Mouse (Mus musculus) MEL (cell line): ENCODE results near the gene Tmem256. TPM values are rescaled to one million over a fixed set of nuclear protein-coding genes. Genes with fewer than 3 reads are reported as not detected.

Experiments used
- DNase-seq: peaks from one replicate; pipeline ENCODE4 v3.0.0; 2011; ENCODE audit warnings: low read depth, low spot score
- H3K27ac ChIP-seq: 2 replicates; pipeline ENCODE4 v1.5.1; 2012; ENCODE audit warnings: low read depth, mild to moderate bottlenecking, control low read depth, low read length, moderate library complexity; ENCODE audit not compliant: control insufficient read depth
- H3K27me3 ChIP-seq, 2 experiments: fragments of 150-350 bp in 1 of 2; sonication (generic) in 1 of 2; 2 replicates each; pipeline ENCODE4 v1.6.1; 2012; ENCODE audit warnings: low read length in 2 of 2, mild to moderate bottlenecking in 2 of 2, improper control_type of control experiment in 1 of 2, moderate library complexity in 1 of 2; ENCODE audit not compliant: insufficient read depth in 2 of 2, control insufficient read depth in 1 of 2
- H3K36me3 ChIP-seq, 2 experiments: 2 replicates each; pipeline ENCODE4 v1.6.1; 2012 to 2014; ENCODE audit warnings: low read length in 2 of 2, improper control_type of control experiment in 1 of 2, inconsistent platforms in 1 of 2, mild to moderate bottlenecking in 1 of 2; ENCODE audit not compliant: insufficient read depth in 2 of 2, control insufficient read depth in 1 of 2
- H3K4me1 ChIP-seq, 2 experiments: fragments of 150-350 bp in 1 of 2; sonication (generic) in 1 of 2; 2 replicates each; pipeline ENCODE4 v1.6.1; 2012; ENCODE audit warnings: low read length in 2 of 2, improper control_type of control experiment in 1 of 2, mild to moderate bottlenecking in 1 of 2; ENCODE audit not compliant: insufficient read depth in 2 of 2, control insufficient read depth in 1 of 2
- H3K4me3 ChIP-seq, 2 experiments: fragments of 150-350 bp in 1 of 2; sonication (generic) in 1 of 2; 2 replicates each; pipeline ENCODE4 v1.5.1; 2012; ENCODE audit warnings: low read depth in 2 of 2, low read length in 2 of 2, mild to moderate bottlenecking in 2 of 2, moderate library complexity in 2 of 2, control low read depth in 1 of 2, improper control_type of control experiment in 1 of 2; ENCODE audit not compliant: control insufficient read depth in 1 of 2, insufficient read depth in 1 of 2
- H3K79me2 ChIP-seq: 2 replicates; pipeline ENCODE4 v1.6.1; 2012; ENCODE audit warnings: mild to moderate bottlenecking, low read length, moderate library complexity; ENCODE audit not compliant: control insufficient read depth, poor library complexity, insufficient read depth
- H3K9ac ChIP-seq: 2 replicates; pipeline ENCODE4 v1.6.1; 2012; ENCODE audit warnings: low read depth, mild to moderate bottlenecking, control low read depth, low read length, moderate library complexity; ENCODE audit not compliant: control insufficient read depth, poor library complexity, severe bottlenecking
- H3K9me3 ChIP-seq: fragments of 150-350 bp; sonication (generic); replicated peaks from 2 replicates; pipeline ENCODE4 v1.6.1; 2012; ENCODE audit warnings: mild to moderate bottlenecking, low read length, improper control_type of control experiment, moderate library complexity; ENCODE audit not compliant: insufficient read depth
- BHLHE40 ChIP-seq: IDR thresholded peaks from 2 replicates; pipeline ENCODE4 v1.6.1; 2012; ENCODE audit warnings: low read depth, mild to moderate bottlenecking, inconsistent platforms, low read length, improper control_type of control experiment, borderline replicate concordance
- CHD1 ChIP-seq: IDR thresholded peaks from 2 replicates; pipeline ENCODE4 v1.6.1; 2012; ENCODE audit warnings: low read depth, mild to moderate bottlenecking, inconsistent platforms, low read length, improper control_type of control experiment
- CHD2 ChIP-seq: IDR thresholded peaks from 2 replicates; pipeline ENCODE4 v1.6.1; 2011; ENCODE audit warnings: low read length, improper control_type of control experiment
- CTCF ChIP-seq, 3 experiments: IDR thresholded peaks in 2 of 3; conservative IDR thresholded peaks in 1 of 3; 2 replicates each; pipeline ENCODE4 v1.5.1; 2011 to 2012; ENCODE audit warnings: low read length in 3 of 3, low read depth in 2 of 3, mild to moderate bottlenecking in 2 of 3, improper control_type of control experiment in 1 of 3, inconsistent platforms in 1 of 3, mixed read lengths in 1 of 3, moderate library complexity in 1 of 3; ENCODE audit not compliant: control insufficient read depth in 1 of 3, insufficient read depth in 1 of 3, poor library complexity in 1 of 3, severe bottlenecking in 1 of 3
- E2F4 ChIP-seq: IDR thresholded peaks from 2 replicates; pipeline ENCODE4 v1.6.1; 2011; ENCODE audit warnings: low read depth, low read length, improper control_type of control experiment, borderline replicate concordance
- ELF1 ChIP-seq: IDR thresholded peaks from 2 replicates; pipeline ENCODE4 v1.6.1; 2014; ENCODE audit warnings: low read depth, mild to moderate bottlenecking, inconsistent platforms, low read length, improper control_type of control experiment, moderate library complexity
- ETS1 ChIP-seq: IDR thresholded peaks from 2 replicates; pipeline ENCODE4 v1.6.1; 2012; ENCODE audit warnings: low read depth, mild to moderate bottlenecking, inconsistent platforms, low read length, improper control_type of control experiment, moderate library complexity
- GABPA ChIP-seq: IDR thresholded peaks from 2 replicates; pipeline ENCODE4 v1.6.1; 2012; ENCODE audit warnings: low read depth, mild to moderate bottlenecking, inconsistent platforms, low read length, improper control_type of control experiment, moderate library complexity
- GATA1 ChIP-seq: IDR thresholded peaks from 2 replicates; pipeline ENCODE4 v1.6.1; 2011; ENCODE audit warnings: low read depth, low read length, improper control_type of control experiment
- HCFC1 ChIP-seq: IDR thresholded peaks from 2 replicates; pipeline ENCODE4 v1.6.1; 2012; ENCODE audit warnings: low read depth, mild to moderate bottlenecking, inconsistent platforms, low read length, improper control_type of control experiment, moderate library complexity
- JUND ChIP-seq: IDR thresholded peaks from 2 replicates; pipeline ENCODE4 v1.6.1; 2011; ENCODE audit warnings: low read depth, mild to moderate bottlenecking, improper control_type of control experiment, low read length
- KAT2A ChIP-seq: conservative IDR thresholded peaks from 2 replicates; pipeline ENCODE4 v1.6.1; 2012; ENCODE audit warnings: low read depth, low read length, improper control_type of control experiment, inconsistent platforms
- MAX ChIP-seq: IDR thresholded peaks from 2 replicates; pipeline ENCODE4 v1.6.1; 2011; ENCODE audit warnings: low read length, improper control_type of control experiment
- MAZ ChIP-seq: IDR thresholded peaks from 2 replicates; pipeline ENCODE4 v1.6.1; 2012; ENCODE audit warnings: low read depth, mild to moderate bottlenecking, inconsistent platforms, low read length, improper control_type of control experiment
- MEF2A ChIP-seq: IDR thresholded peaks from 2 replicates; pipeline ENCODE4 v1.6.1; 2014; ENCODE audit warnings: low read depth, mild to moderate bottlenecking, inconsistent platforms, low read length, improper control_type of control experiment; ENCODE audit not compliant: poor library complexity, insufficient replicate concordance, severe bottlenecking; ENCODE audit errors: extremely low read depth
- MXI1 ChIP-seq: IDR thresholded peaks from 2 replicates; pipeline ENCODE4 v1.6.1; 2011; ENCODE audit warnings: mild to moderate bottlenecking, low read depth, low read length, improper control_type of control experiment
- MYB ChIP-seq: IDR thresholded peaks from 2 replicates; pipeline ENCODE4 v1.6.1; 2011; ENCODE audit warnings: mild to moderate bottlenecking, low read depth, low read length, improper control_type of control experiment
- MYC ChIP-seq: IDR thresholded peaks from 2 replicates; pipeline ENCODE4 v1.6.1; 2011; ENCODE audit warnings: low read depth, mild to moderate bottlenecking, low read length, improper control_type of control experiment, moderate library complexity
- NELFE ChIP-seq: IDR thresholded peaks from 2 replicates; pipeline ENCODE4 v1.6.1; 2011; ENCODE audit warnings: low read depth, low read length, improper control_type of control experiment
- NRF1 ChIP-seq: IDR thresholded peaks from 2 replicates; pipeline ENCODE4 v1.6.1; 2014; ENCODE audit warnings: low read depth, mild to moderate bottlenecking, inconsistent platforms, low read length, improper control_type of control experiment, moderate library complexity; ENCODE audit not compliant: poor library complexity, insufficient read depth, severe bottlenecking
- POLR2A ChIP-seq, 2 experiments: IDR thresholded peaks; 2 replicates each; pipeline ENCODE4 v1.6.1; 2011 to 2012; ENCODE audit warnings: low read length in 2 of 2, mild to moderate bottlenecking in 2 of 2, control low read depth in 1 of 2, improper control_type of control experiment in 1 of 2, low read depth in 1 of 2, moderate library complexity in 1 of 2; ENCODE audit not compliant: control insufficient read depth in 1 of 2, insufficient read depth in 1 of 2, poor library complexity in 1 of 2
- POLR2AphosphoS5 ChIP-seq: IDR thresholded peaks from 2 replicates; pipeline ENCODE4 v1.6.1; 2012; ENCODE audit warnings: low read depth, borderline replicate concordance, mild to moderate bottlenecking, inconsistent platforms, low read length, moderate library complexity, mixed read lengths
- RCOR1 ChIP-seq: IDR thresholded peaks from 2 replicates; pipeline ENCODE4 v1.6.1; 2012; ENCODE audit warnings: low read depth, mild to moderate bottlenecking, inconsistent platforms, low read length, improper control_type of control experiment
- SIN3A ChIP-seq: IDR thresholded peaks from 2 replicates; pipeline ENCODE4 v1.6.1; 2012; ENCODE audit warnings: low read length, improper control_type of control experiment, inconsistent platforms
- SMC3 ChIP-seq: IDR thresholded peaks from 2 replicates; pipeline ENCODE4 v1.6.1; 2011; ENCODE audit warnings: low read depth, low read length, improper control_type of control experiment
- TAL1 ChIP-seq: IDR thresholded peaks from 2 replicates; pipeline ENCODE4 v1.6.1; 2012; ENCODE audit warnings: mild to moderate bottlenecking, inconsistent platforms, low read length, moderate library complexity, mixed read lengths
- TBP ChIP-seq: IDR thresholded peaks from 2 replicates; pipeline ENCODE4 v1.8.0; 2011; ENCODE audit warnings: low read depth, low read length, improper control_type of control experiment
- TCF12 ChIP-seq: IDR thresholded peaks from 2 replicates; pipeline ENCODE4 v1.6.1; 2014; ENCODE audit warnings: low read depth, mild to moderate bottlenecking, inconsistent platforms, low read length, improper control_type of control experiment, moderate library complexity
- UBTF ChIP-seq: IDR thresholded peaks from 2 replicates; pipeline ENCODE4 v1.6.1; 2012; ENCODE audit warnings: low read depth, mild to moderate bottlenecking, inconsistent platforms, low read length, improper control_type of control experiment, moderate library complexity, borderline replicate concordance; ENCODE audit not compliant: insufficient read depth
- USF2 ChIP-seq, 2 experiments: IDR thresholded peaks; 2 replicates each; pipeline ENCODE4 v1.6.1; 2011 to 2012; ENCODE audit warnings: improper control_type of control experiment in 2 of 2, low read length in 2 of 2, borderline replicate concordance in 1 of 2, inconsistent platforms in 1 of 2, low read depth in 1 of 2, mild to moderate bottlenecking in 1 of 2; ENCODE audit not compliant: insufficient read depth in 1 of 2
- ZC3H11A ChIP-seq: IDR thresholded peaks from 2 replicates; pipeline ENCODE4 v1.6.1; 2012; ENCODE audit warnings: low read depth, mild to moderate bottlenecking, inconsistent platforms, low read length, improper control_type of control experiment
- ZKSCAN1 ChIP-seq: IDR thresholded peaks from 2 replicates; pipeline ENCODE4 v1.6.1; 2012; ENCODE audit warnings: low read depth, mild to moderate bottlenecking, inconsistent platforms, low read length, improper control_type of control experiment, moderate library complexity
- ZMIZ1 ChIP-seq: IDR thresholded peaks from 2 replicates; pipeline ENCODE4 v1.6.1; 2012; ENCODE audit warnings: low read depth, mild to moderate bottlenecking, inconsistent platforms, low read length, improper control_type of control experiment, moderate library complexity
- ZNF384 ChIP-seq: IDR thresholded peaks from 2 replicates; pipeline ENCODE4 v1.6.1; 2012; ENCODE audit warnings: low read depth, mild to moderate bottlenecking, inconsistent platforms, low read length, improper control_type of control experiment
- polyA plus RNA-seq, 2 experiments: library from polyadenylated mRNA; stranded (reverse) in 1 of 2; unstranded in 1 of 2; fragments of >175 nt in 1 of 2; fragments of >200 nt in 1 of 2; gene quantifications; 2 replicates each; pipeline versions ENCODE4 v1.2.1 to v1.2.4; 2012; ENCODE audit warnings: low replicate concordance in 2 of 2, low read depth in 1 of 2; ENCODE audit not compliant: insufficient read length in 2 of 2, insufficient read depth in 1 of 2, missing spikeins in 1 of 2
- total RNA-seq: library from RNA; depleted of rRNA; stranded (reverse); fragments of 300-350 nt; gene quantifications from 2 replicates; pipeline ENCODE4 v1.2.3, GENCODE M21; 2012

Tmem256 gene
- total and polyA plus RNA-seq, 3 experiments: 181 to 190 TPM; not detected in 1

- TF ChIP-seq CHD1: no peak
Measured at GRCm38 (mm10) chr11:69883066-69883465, 44.8 kb downstream of the Tmem256 start (continued).

DNA sequence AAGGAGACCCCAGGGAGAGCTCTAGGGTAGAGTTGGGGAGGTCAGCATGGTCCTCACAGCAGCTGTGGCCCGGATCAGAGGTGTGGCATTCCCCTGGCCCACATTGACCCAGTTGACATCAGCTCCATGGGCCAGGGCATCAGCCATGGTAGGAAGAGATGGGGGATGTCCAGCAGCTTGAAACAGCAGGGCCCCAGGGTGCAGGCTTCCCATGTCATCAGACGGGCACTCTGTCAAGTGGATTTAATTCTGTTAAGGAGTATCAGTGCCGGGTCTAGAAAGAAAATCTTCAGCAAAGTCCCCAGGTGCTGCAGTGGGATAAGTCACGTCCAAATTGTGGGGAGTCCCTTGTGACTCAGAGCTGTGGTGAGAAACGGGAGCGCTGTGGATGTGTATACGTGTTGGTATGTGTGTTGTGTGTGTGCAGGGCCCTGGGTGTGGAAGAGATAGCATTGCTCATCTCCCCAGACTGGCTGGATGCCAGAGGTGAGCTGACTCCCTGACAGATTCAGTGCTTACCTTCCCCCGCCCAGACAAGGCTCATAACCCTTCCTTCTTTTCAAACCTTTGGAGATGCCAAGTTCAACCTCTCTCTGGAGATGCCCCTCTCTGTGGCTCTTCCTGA, 45.3 kb downstream of the Tmem256 start:
- Histone ChIP-seq H3K27me3 (no peaks in the 10 kb centered on the region), H3K79me2 (no peaks in the 10 kb centered on the region), H3K9me3 (no peaks in the 10 kb centered on the region), H3K27ac (peak overlapping the region; percentile 25), H3K4me3 (no peak overlapping the region), H3K36me3 (peaks cover 0 to 22% of the 10 kb centered on the region in 2 experiments; a peak in 2 of 4 replicates), H3K9ac (no peak overlapping the region), H3K4me1 (peaks cover 12 to 41% of the 10 kb centered on the region in 2 experiments)
- peak; percentile 96 for DNase-seq
- TF ChIP-seq POLR2AphosphoS5 (no peak), USF2 (IDR thresholded peaks at IDR 0.05; ENCODE audit: borderline replicate concordance in 1 of 2, insufficient read depth in 1 of 2, low read depth in 1 of 2, low read length in 2 of 2) (no peak), RCOR1 (peak; percentile 81), BHLHE40 (peak; percentile 32; the same call in 1 of the 2 replicates), SIN3A (peak; percentile 46), ZKSCAN1 (no peak), HCFC1 (peak; percentile 31; the same call in 1 of the 2 replicates), CHD2 (no peak), TAL1 (peak; percentile 69), MAX (no peak; the same call in 1 of the 2 replicates), GATA1 (peak; percentile 76), MYB (peak; percentile 50; the same call in 1 of the 2 replicates), CHD1 (no peak), TCF12 (peak; percentile 80), ZMIZ1 (no peak), TBP (no peak), ELF1 (no peak), ETS1 (peak; percentile 58; the same call in 1 of the 2 replicates), NELFE (0 out of 2 replicates have a peak, but pooled peaks have one; percentile 38), E2F4 (no peak), ZNF384 (no peak), MXI1 (peak; percentile 54; the same call in 1 of the 2 replicates), MAZ (peak; percentile 69; the same call in 1 of the 2 replicates), KAT2A (no peak), GABPA (no peak), MYC (0 out of 2 replicates have a peak, but pooled peaks have one; percentile 46), ZC3H11A (no peak), POLR2A (IDR thresholded peaks at IDR 0.05; ENCODE audit: control insufficient read depth in 1 of 2, insufficient read depth in 1 of 2, low read depth in 1 of 2, low read length in 2 of 2, poor library complexity in 1 of 2) (no peak), SMC3 (no peak), NRF1 (no peak), JUND (peak; percentile 44; the same call in 1 of the 2 replicates), UBTF (no peak), MEF2A (no peak), CTCF (IDR thresholded peaks at IDR 0.05 in 2 of 3, conservative IDR thresholded peaks at IDR 0.05 in 1 of 3; ENCODE audit: control insufficient read depth in 1 of 3, insufficient read depth in 1 of 3, low read depth in 2 of 3, low read length in 3 of 3, poor library complexity in 1 of 3, severe bottlenecking in 1 of 3) (no peak)
